In genomic region chr11:78355471-78356238, GRCm38 (mm10) we compare ENCODE assay signal across 8 mouse cellular contexts. TPM values are rescaled to one million over a fixed set of nuclear protein-coding genes. Genes with fewer than 3 reads are reported as not detected.
A peak's percentile ranks its signal among the peaks of the same experiment; 100 is the strongest.
DNase-seq lines count a peak whose midpoint lies in the region; ATAC-seq and TF ChIP-seq lines count a peak whose summit lies in the region.
"Had no signal": no experiment of that assay in that cellular context is flagged by ENCODE, and none has a peak within 500 bp of the region (broad histone marks: within the 10 kb centered on the region; RNA-seq: fewer than 3 reads in every experiment).

No protein-coding gene starts in this region.

- TF ChIP-seq POLR2A in MEL (IDR thresholded peaks at IDR 0.05; ENCODE audit: control insufficient read depth in 1 of 2, insufficient read depth in 1 of 2, low read depth in 1 of 2, low read length in 2 of 2, poor library complexity in 1 of 2): no peak
- TF ChIP-seq POLR2A in bone marrow macrophage, adult 2 months (IDR thresholded peaks at IDR 0.05; ENCODE audit: borderline replicate concordance, low read depth, low read length): no peak

- peaks cover 0 to 2% of the 10 kb centered on the region in 2 experiments; a peak in 2 of 4 replicates for H3K36me3 ChIP-seq in MEL (ENCODE audit: control insufficient read depth in 1 of 2, insufficient read depth in 2 of 2, low read length in 2 of 2)
- H3K36me3 ChIP-seq in embryonic facial prominence, embryonic 14.5 days (ENCODE audit: control insufficient read depth, insufficient read depth, low read length): no peaks in the 10 kb centered on the region
- H3K36me3 ChIP-seq: heart, embryonic 13.5 days had no signal

- H3K9me3 ChIP-seq in MEL (replicated peaks; ENCODE audit: insufficient read depth, low read length): no peaks in the 10 kb centered on the region
- no peaks in the 10 kb centered on the region for H3K9me3 ChIP-seq in embryonic facial prominence, embryonic 14.5 days (ENCODE audit: control insufficient read depth, low read length)
- H3K9me3 ChIP-seq: heart, embryonic 13.5 days had no signal

- H3K4me3 ChIP-seq in left cerebral cortex, adult 2 months: no peak overlapping the region
- no peak overlapping the region for H3K4me3 ChIP-seq in MEL (ENCODE audit: control insufficient read depth in 1 of 2, insufficient read depth in 1 of 2, low read depth in 2 of 2, low read length in 2 of 2)
- H3K4me3 ChIP-seq in bone marrow macrophage, adult 2 months (ENCODE audit: insufficient read depth, low read length): no peak overlapping the region
- H3K4me3 ChIP-seq in embryonic facial prominence, embryonic 14.5 days (ENCODE audit: low read depth, low read length): no peak overlapping the region
- H3K4me3 ChIP-seq: heart, embryonic 13.5 days had no signal

- no peak overlapping the region for H3K9ac ChIP-seq in MEL (ENCODE audit: control insufficient read depth, low read depth, low read length, poor library complexity, severe bottlenecking)
- H3K9ac ChIP-seq in embryonic facial prominence, embryonic 14.5 days (ENCODE audit: low read depth, low read length): no peak overlapping the region
- H3K9ac ChIP-seq: heart, embryonic 13.5 days had no signal

- intact Hi-C loops in left cerebral cortex, adult 2 months (cut with DNase I): no loop called here
- intact Hi-C loops in left cerebral cortex, postnatal 4 days (cut with DNase I): loop anchor here (5.0 kb wide), 1 partner anchor 97 kb away; no protein-coding TSS in a partner anchor

- no peaks in the 10 kb centered on the region for H3K27me3 ChIP-seq in MEL (ENCODE audit: control insufficient read depth in 1 of 2, insufficient read depth in 2 of 2, low read length in 2 of 2)
- no peaks in the 10 kb centered on the region for H3K27me3 ChIP-seq in embryonic facial prominence, embryonic 14.5 days (replicated peaks; ENCODE audit: control insufficient read depth, insufficient read depth, low read length)

- H3K27ac ChIP-seq in left cerebral cortex, adult 2 months: no peak overlapping the region
- no peak overlapping the region for H3K27ac ChIP-seq in MEL (ENCODE audit: control insufficient read depth, low read depth, low read length)
- no peak overlapping the region for H3K27ac ChIP-seq in bone marrow macrophage, adult 2 months (ENCODE audit: insufficient read depth, low read depth, low read length)
- no peak overlapping the region for H3K27ac ChIP-seq in embryonic facial prominence, embryonic 14.5 days (replicated peaks; ENCODE audit: low read depth, low read length)
- H3K27ac ChIP-seq: heart, embryonic 13.5 days had no signal

- no peaks in the 10 kb centered on the region for H3K79me2 ChIP-seq in MEL (ENCODE audit: control insufficient read depth, insufficient read depth, low read length, poor library complexity)

- TF ChIP-seq EP300 in MEL (IDR thresholded peaks at IDR 0.05; ENCODE audit: low read depth in 1 of 2, low read length in 2 of 2): no peak

- peak; percentile 74 for TF ChIP-seq RAD21 in MEL (IDR thresholded peaks at IDR 0.05; ENCODE audit: low read depth, low read length)

- no peak overlapping the region for H3K4me2 ChIP-seq in embryonic facial prominence, embryonic 14.5 days (ENCODE audit: low read depth, low read length)
- H3K4me2 ChIP-seq: heart, embryonic 13.5 days had no signal

- ATAC-seq in embryonic facial prominence, embryonic 14.5 days (ENCODE audit: low read depth): no peak

- DNase-seq in left cerebral cortex, adult 2 months (ENCODE audit: extremely low spot score in 1 of 2, low spot score in 2 of 2): peak in 1 of 2 experiments; percentile 74
- no peak for DNase-seq in left cerebral cortex, adult 8-10 months (ENCODE audit: low spot score in 2 of 2)
- DNase-seq in MEL (ENCODE audit: low read depth, low spot score): peak; percentile 80
- DNase-seq in embryonic facial prominence, embryonic 14.5 days (ENCODE audit: low spot score): peak; percentile 55
- peak; percentile 80 for DNase-seq in left cerebral cortex, postnatal 4 days
- peak; percentile 67 for DNase-seq in retina, postnatal 1 day

- peak; percentile 86 for TF ChIP-seq CTCF in left cerebral cortex, adult 2 months (IDR thresholded peaks at IDR 0.05)
- peak; percentile 90 to 97 (median 96) for TF ChIP-seq CTCF in MEL (IDR thresholded peaks at IDR 0.05 in 2 of 3, conservative IDR thresholded peaks at IDR 0.05 in 1 of 3; ENCODE audit: control insufficient read depth in 1 of 3, insufficient read depth in 1 of 3, low read depth in 2 of 3, low read length in 3 of 3, poor library complexity in 1 of 3, severe bottlenecking in 1 of 3)
- TF ChIP-seq CTCF in bone marrow macrophage, adult 2 months (IDR thresholded peaks at IDR 0.05; ENCODE audit: low read depth, low read length): peak; percentile 95

- WGBS in embryonic facial prominence, embryonic 14.5 days: 33% methylated on average over 4 of the region's 4 CpGs

- peaks cover 0 to 23% of the 10 kb centered on the region in 2 experiments; a peak in 2 of 4 replicates for H3K4me1 ChIP-seq in MEL (ENCODE audit: control insufficient read depth in 1 of 2, insufficient read depth in 2 of 2, low read length in 2 of 2)
- peaks cover 20% of the 10 kb centered on the region for H3K4me1 ChIP-seq in bone marrow macrophage, adult 2 months (ENCODE audit: control insufficient read depth, insufficient read depth, low read length)
- no peaks in the 10 kb centered on the region for H3K4me1 ChIP-seq in embryonic facial prominence, embryonic 14.5 days (ENCODE audit: control insufficient read depth, insufficient read depth, low read length)
- H3K4me1 ChIP-seq: heart, embryonic 13.5 days had no signal

TF ChIP-seq in MEL, 35 proteins besides CTCF, POLR2A, EP300 and RAD21 (continues in another document):
- TF ChIP-seq MAX (IDR thresholded peaks at IDR 0.05; ENCODE audit: low read length) (no peak), HCFC1 (IDR thresholded peaks at IDR 0.05; ENCODE audit: low read depth, low read length) (peak; percentile 44; the same call in 1 of the 2 replicates), CHD1 (IDR thresholded peaks at IDR 0.05; ENCODE audit: low read depth, low read length) (no peak), ZNF384 (IDR thresholded peaks at IDR 0.05; ENCODE audit: low read depth, low read length) (peak; percentile 49; the same call in 1 of the 2 replicates), JUND (IDR thresholded peaks at IDR 0.05; ENCODE audit: low read depth, low read length) (peak; percentile 41; the same call in 1 of the 2 replicates), TBP (IDR thresholded peaks at IDR 0.05; ENCODE audit: low read depth, low read length) (no peak), MXI1 (IDR thresholded peaks at IDR 0.05; ENCODE audit: low read depth, low read length) (no peak)

RNA-seq across cellular contexts. Expression of gene Unc119, which starts 12.4 kb away (rescaled TPM):
- 10 to 100 TPM; 29.1 to 32.2 TPM for total RNA-seq in left cerebral cortex, adult 2 months (2021)
- 10 to 100 TPM; 28.5 to 34.5 (median 30.6) TPM for total RNA-seq in left cerebral cortex, adult 8-10 months (2022)
- 61.7 and 63.0 TPM in 2 replicates for total RNA-seq in MEL (2012; rRNA removed)
- polyA plus RNA-seq in MEL (2012; ENCODE audit: insufficient read depth in 1 of 2, insufficient read length in 2 of 2, low read depth in 1 of 2, low replicate concordance in 2 of 2, missing spikeins in 1 of 2): 100 to 1,000 TPM in 1 of 2 experiments, not detected in 1; 140 TPM
- polyA plus RNA-seq in bone marrow macrophage, adult 2 months (2012; ENCODE audit: insufficient read depth, insufficient read length, missing spikeins): 35.5 and 38.5 TPM in 2 replicates
- 39.9 and 46.1 TPM in 2 replicates for polyA plus RNA-seq in embryonic facial prominence, embryonic 14.5 days (2014; fragmentation: Nextera tagmentation; extraction: Ambion mirVana)
- total RNA-seq in left cerebral cortex, postnatal 4 days (2021): 10 to 100 TPM; 51.8 to 57.5 TPM

RNA-seq across cellular contexts. Expression of gene Pigs, which starts 27.4 kb away (rescaled TPM):
- total RNA-seq in left cerebral cortex, adult 2 months (2021): 10 to 100 TPM; 60.7 to 62.8 TPM
- total RNA-seq in left cerebral cortex, adult 8-10 months (2022): 10 to 100 TPM; 57.1 to 62.1 (median 59.4) TPM
- 27.6 and 28.5 TPM in 2 replicates for total RNA-seq in MEL (2012; rRNA removed)
- polyA plus RNA-seq in MEL (2012; ENCODE audit: insufficient read depth in 1 of 2, insufficient read length in 2 of 2, low read depth in 1 of 2, low replicate concordance in 2 of 2, missing spikeins in 1 of 2): 10 to 100 TPM; 51.2 to 97.1 TPM
- 80.8 and 85.9 TPM in 2 replicates for polyA plus RNA-seq in bone marrow macrophage, adult 2 months (2012; ENCODE audit: insufficient read depth, insufficient read length, missing spikeins)
- polyA plus RNA-seq in embryonic facial prominence, embryonic 14.5 days (2014; fragmentation: Nextera tagmentation; extraction: Ambion mirVana): 72.3 and 82.1 TPM in 2 replicates
- 10 to 100 TPM; 52.9 to 59.9 TPM for total RNA-seq in left cerebral cortex, postnatal 4 days (2021)

RNA-seq across cellular contexts. Expression of gene Foxn1, which starts 30.7 kb away (rescaled TPM):
- total RNA-seq in left cerebral cortex, adult 2 months (2021): not detected
- total RNA-seq in left cerebral cortex, adult 8-10 months (2022): under 1 TPM in 2 of 4 experiments, not detected in 2; 0.11 to 0.19 TPM
- not detected in 2 replicates for total RNA-seq in MEL (2012; rRNA removed)
- polyA plus RNA-seq in MEL (2012; ENCODE audit: insufficient read depth in 1 of 2, insufficient read length in 2 of 2, low read depth in 1 of 2, low replicate concordance in 2 of 2, missing spikeins in 1 of 2): not detected
- not detected in 2 replicates for polyA plus RNA-seq in bone marrow macrophage, adult 2 months (2012; ENCODE audit: insufficient read depth, insufficient read length, missing spikeins)
- polyA plus RNA-seq in embryonic facial prominence, embryonic 14.5 days (2014; fragmentation: Nextera tagmentation; extraction: Ambion mirVana): 1.4 and 1.6 TPM in 2 replicates
- not detected for total RNA-seq in left cerebral cortex, postnatal 4 days (2021)

RNA-seq across cellular contexts. Expression of gene Aldoc, which starts 32.9 kb away (rescaled TPM):
- total RNA-seq in left cerebral cortex, adult 2 months (2021): 100 to 1,000 TPM; 804 to 830 TPM
- total RNA-seq in left cerebral cortex, adult 8-10 months (2022): 100 to 1,000 TPM; 784 to 869 (median 811) TPM
- 3.0 and 4.0 TPM in 2 replicates for total RNA-seq in MEL (2012; rRNA removed)
- polyA plus RNA-seq in MEL (2012; ENCODE audit: insufficient read depth in 1 of 2, insufficient read length in 2 of 2, low read depth in 1 of 2, low replicate concordance in 2 of 2, missing spikeins in 1 of 2): 1 to 10 TPM in 1 of 2 experiments, not detected in 1; 8.1 TPM
- 21.9 and 31.0 TPM in 2 replicates for polyA plus RNA-seq in bone marrow macrophage, adult 2 months (2012; ENCODE audit: insufficient read depth, insufficient read length, missing spikeins)
- 20.4 and 24.1 TPM in 2 replicates for polyA plus RNA-seq in embryonic facial prominence, embryonic 14.5 days (2014; fragmentation: Nextera tagmentation; extraction: Ambion mirVana)
- 100 to 1,000 TPM; 109 to 113 TPM for total RNA-seq in left cerebral cortex, postnatal 4 days (2021)

RNA-seq across cellular contexts. Expression of gene Spag5, which starts 54.3 kb away (rescaled TPM):
- 10 to 100 TPM; 12.1 to 16.1 TPM for total RNA-seq in left cerebral cortex, adult 2 months (2021)
- total RNA-seq in left cerebral cortex, adult 8-10 months (2022): 10 to 100 TPM in 1 of 4 experiments, 1 to 10 TPM in 3; 6.8 to 11.9 (median 7.1) TPM
- 40.1 and 50.9 TPM in 2 replicates for total RNA-seq in MEL (2012; rRNA removed)
- polyA plus RNA-seq in MEL (2012; ENCODE audit: insufficient read depth in 1 of 2, insufficient read length in 2 of 2, low read depth in 1 of 2, low replicate concordance in 2 of 2, missing spikeins in 1 of 2): 100 to 1,000 TPM in 1 of 2 experiments, 10 to 100 TPM in 1; 77.5 to 274 TPM
- polyA plus RNA-seq in bone marrow macrophage, adult 2 months (2012; ENCODE audit: insufficient read depth, insufficient read length, missing spikeins): 19.3 and 28.1 TPM in 2 replicates
- polyA plus RNA-seq in embryonic facial prominence, embryonic 14.5 days (2014; fragmentation: Nextera tagmentation; extraction: Ambion mirVana): 23.8 and 25.3 TPM in 2 replicates
- 1 to 10 TPM; 5.2 to 6.2 TPM for total RNA-seq in left cerebral cortex, postnatal 4 days (2021)

Comparison
In these comparisons a context has a peak if more than half of its experiments do, and no peak if none do; other contexts are left out.
1. DNase-seq: peak in MEL (single experiment), embryonic facial prominence, embryonic 14.5 days (single experiment), left cerebral cortex, postnatal 4 days (single experiment) and retina, postnatal 1 day (single experiment); none in left cerebral cortex, adult 8-10 months (0 of 2).
2. Peak in every context shown above with its lines, with median percentiles within 50 percentile points of each other: CTCF ChIP-seq.